Mouse (Mus musculus) heart, adult 2 months (tissue): ENCODE data around the gene Nr3c2.

Experiments used
- CTCF ChIP-seq: fragments of 200-600 bp; IDR thresholded peaks from 2 replicates; pipeline ENCODE4 v1.8.1; 2022; ENCODE audit warnings: antibody characterized with exemption, mild to moderate bottlenecking, moderate library complexity
- EP300 ChIP-seq: fragments of 200-500 bp; IDR thresholded peaks from 2 replicates; pipeline ENCODE4 v1.6.1; 2011; ENCODE audit warnings: low read depth, low read length, control low read depth; ENCODE audit not compliant: insufficient read depth
- POLR2A ChIP-seq: fragments of 200-500 bp; IDR thresholded peaks from 2 replicates; pipeline ENCODE4 v1.6.1; 2011; ENCODE audit warnings: mild to moderate bottlenecking, low read depth, low read length, control low read depth; ENCODE audit not compliant: insufficient read depth

DNA sequence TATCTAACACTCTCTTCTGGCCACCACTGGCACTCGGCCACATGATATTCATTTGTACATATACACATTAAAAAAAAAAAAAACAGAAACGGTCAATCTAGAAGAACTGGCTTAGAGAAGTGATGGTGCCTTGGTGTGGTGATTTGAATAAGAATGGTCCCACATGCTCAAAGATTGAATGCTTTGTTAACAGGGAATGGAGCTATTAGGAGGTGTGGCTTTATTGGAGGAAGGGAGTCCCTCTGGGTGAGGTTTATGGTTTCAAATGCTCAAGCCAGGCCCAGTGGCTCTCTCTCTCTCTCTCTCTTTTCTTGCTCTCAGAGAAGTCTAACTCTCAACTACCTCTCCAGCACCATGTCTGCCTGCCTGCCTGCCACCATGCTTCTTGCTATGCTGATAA, 20.3 kb downstream of the Nr3c2 start:
- TF ChIP-seq POLR2A (no peak), CTCF (no peak), EP300 (no peak)
